Mouse (Mus musculus) A20 (cell line): Measurements from ENCODE around the gene Tpte.

Source experiments
- DNase-seq: peaks from one replicate; pipeline ENCODE4 v3.0.0-alpha.2; 2011; ENCODE audit warnings: low read depth, low spot score

The Tpte gene

GRCm38 (mm10) chr8:22376903-22377302, 93.7 kb downstream of the Tpte start:
- peak; percentile 65 for DNase-seq

- DNase-seq, result no peak
Observed at GRCm38 (mm10) chr8:22380934-22381333, 97.7 kb downstream of the Tpte start.

GRCm38 (mm10) chr8:22382824-22383595, 99.8 kb downstream of the Tpte start:
- peak; percentile 27 for DNase-seq

GRCm38 (mm10) chr8:22385158-22385557, 101.9 kb downstream of the Tpte start:
- no peak for DNase-seq

- DNase-seq, result no peak
Observed at GRCm38 (mm10) chr8:22389874-22390273, 106.6 kb downstream of the Tpte start.

GRCm38 (mm10) chr8:22390766-22391463, 107.7 kb downstream of the Tpte start:
- DNase-seq, result peak; percentile 74

- no peak for DNase-seq
Observed at GRCm38 (mm10) chr8:22394471-22394870, 111.2 kb downstream of the Tpte start.

- DNase-seq, result no peak
Observed at GRCm38 (mm10) chr8:22395256-22395655, 112.0 kb downstream of the Tpte start.

- no peak for DNase-seq
Observed at GRCm38 (mm10) chr8:22397811-22398141, 114.5 kb downstream of the Tpte start.

- peak; percentile 93 for DNase-seq
Observed at GRCm38 (mm10) chr8:22398142-22398951, 115.1 kb downstream of the Tpte start, which contains the start of gene Slc25a15. Gene Slc25a15, minus strand, starts transcription at chr8:22398597.

- peak; percentile 50 for DNase-seq
Observed at GRCm38 (mm10) chr8:22399285-22399880, 116.1 kb downstream of the Tpte start.

GRCm38 (mm10) chr8:22400593-22400992, 117.4 kb downstream of the Tpte start:
- DNase-seq, result no peak

- DNase-seq, result peak; percentile 15
Observed at GRCm38 (mm10) chr8:22403235-22403634, 120.0 kb downstream of the Tpte start.

GRCm38 (mm10) chr8:22405733-22406132, 122.5 kb downstream of the Tpte start:
- DNase-seq, result no peak

GRCm38 (mm10) chr8:22410688-22411281, 127.5 kb downstream of the Tpte start:
- no peak for DNase-seq

- peak; percentile 91 for DNase-seq
Observed at GRCm38 (mm10) chr8:22411282-22411702, 128.1 kb downstream of the Tpte start, which contains the start of gene Mrps31. Gene Mrps31, plus strand, starts transcription at chr8:22411361.

GRCm38 (mm10) chr8:22411971-22412370, 128.7 kb downstream of the Tpte start:
- DNase-seq, result peak; percentile 53
